Comparison of ENCODE assay signal across 8 mouse cellular contexts in genomic region chr6:124740888-124741761, GRCm38 (mm10). TPM values are rescaled to one million over a fixed set of nuclear protein-coding genes. Genes with fewer than 3 reads are reported as not detected.
DNase-seq lines count a peak whose midpoint lies in the region; ATAC-seq and TF ChIP-seq lines count a peak whose summit lies in the region.

Gene Grcc10, minus strand, starts transcription at chr6:124741374.

- no peak for TF ChIP-seq CTCF in gastrocnemius, adult 2 months (IDR thresholded peaks at IDR 0.05)
- TF ChIP-seq CTCF in hindbrain, postnatal 0 days (IDR thresholded peaks at IDR 0.05; ENCODE audit: low read depth), result no peak
- no peak for TF ChIP-seq CTCF in left cerebral cortex, adult 2 months (IDR thresholded peaks at IDR 0.05)

- WGBS in hindbrain, postnatal 0 days, result under 1% methylated on average over 41 of the region's 41 CpGs

- peak within 1 kb of the TSS; percentile 77 for H3K4me3 ChIP-seq in gastrocnemius, adult 2 months
- peak within 1 kb of the TSS; percentile 64 for H3K4me3 ChIP-seq in hindbrain, postnatal 0 days (ENCODE audit: low read length)
- peak within 1 kb of the TSS; percentile 64 for H3K4me3 ChIP-seq in left cerebral cortex, adult 2 months

- H3K4me1 ChIP-seq in hindbrain, postnatal 0 days (ENCODE audit: insufficient read depth, low read length), result peaks cover 6% of the 10 kb centered on the region

- ATAC-seq in activated CD4-positive, CD25-positive, alpha-beta regulatory T cell, adult 4 months, result peak; percentile 82
- peak; percentile 68 for ATAC-seq in common myeloid progenitor, adult 5-6 weeks (replicated peaks; ENCODE audit: low read depth, poor library complexity, severe bottlenecking)
- peak; percentile 87 for ATAC-seq in hindbrain, postnatal 0 days
- ATAC-seq in megakaryocyte, adult 5-6 weeks (ENCODE audit: poor library complexity, severe bottlenecking), result peak; percentile 58

- peak within 1 kb of the TSS; percentile 97 for H3K27ac ChIP-seq in gastrocnemius, adult 2 months
- H3K27ac ChIP-seq in hindbrain, postnatal 0 days, result peak within 1 kb of the TSS; percentile 100
- H3K27ac ChIP-seq in left cerebral cortex, adult 2 months, result peak within 1 kb of the TSS; percentile 99

- H3K4me2 ChIP-seq in hindbrain, postnatal 0 days (ENCODE audit: low read depth, low read length), result peak within 1 kb of the TSS; percentile 91

- H3K27me3 ChIP-seq in hindbrain, postnatal 0 days (ENCODE audit: insufficient read depth, low read length), result no peaks in the 10 kb centered on the region

- intact Hi-C loops in gastrocnemius, adult 2 months (cut with DNase I), result loop anchor here (1.0 to 10.0 kb wide), 3 partner anchors 79 to 326 kb away; partner anchors contain the start of genes Lpcat3 and Pex5
- intact Hi-C loops in left cerebral cortex, adult 2 months (cut with DNase I), result loop anchor here (1.0 to 5.0 kb wide), 4 partner anchors 29 to 171 kb away; partner anchors contain the start of genes C1rb, Emg1, Lpcat3 and Phb2

- H3K9ac ChIP-seq in hindbrain, postnatal 0 days (replicated peaks; ENCODE audit: low read length), result peak within 1 kb of the TSS; percentile 94

- peak; percentile 88 for DNase-seq in gastrocnemius, adult 2 months
- peak; percentile 96 for DNase-seq in hindbrain, postnatal 0 days (ENCODE audit: low spot score)
- DNase-seq in left cerebral cortex, adult 2 months (ENCODE audit: extremely low spot score in 1 of 2, low spot score in 2 of 2), result peak; percentile 85 to 87
- peak; percentile 89 to 92 for DNase-seq in right cerebral cortex, adult 2 months (ENCODE audit: low spot score in 2 of 2)
- DNase-seq in urinary bladder, postnatal 36 days (ENCODE audit: low spot score in 2 of 2), result peak; percentile 79 to 83

- H3K36me3 ChIP-seq in hindbrain, postnatal 0 days (ENCODE audit: insufficient read depth, low read length), result peaks cover 10% of the 10 kb centered on the region; the same call in 1 of the 2 replicates

- H3K9me3 ChIP-seq in hindbrain, postnatal 0 days (ENCODE audit: low read length), result no peaks in the 10 kb centered on the region

RNA-seq across cellular contexts. Expression of gene Grcc10, which starts in this region (rescaled TPM):
- 100 to 1,000 TPM; 529 to 630 TPM for polyA plus RNA-seq in activated CD4-positive, CD25-positive, alpha-beta regulatory T cell, adult 4 months (2017; shearing (Covaris generic))
- total RNA-seq in common myeloid progenitor, adult 5-6 weeks (2017), result 112 and 129 TPM in 2 replicates
- total RNA-seq in gastrocnemius, adult 2 months (2021), result 100 to 1,000 TPM; 145 to 182 TPM
- 212 and 236 TPM in 2 replicates for total RNA-seq in hindbrain, postnatal 0 days (2014; rRNA removed)
- polyA plus RNA-seq in hindbrain, postnatal 0 days (2015; fragmentation: Nextera tagmentation; extraction: Ambion mirVana), result 643 and 649 TPM in 2 replicates
- 100 to 1,000 TPM; 298 to 309 TPM for total RNA-seq in left cerebral cortex, adult 2 months (2021)
- total RNA-seq in megakaryocyte, adult 5-6 weeks (2015), result 177 and 203 TPM in 2 replicates
- 121 and 136 TPM in 2 replicates for total RNA-seq in megakaryocyte, adult 5-6 weeks (2017)

Comparison
In these comparisons a context has a peak if more than half of its experiments do, and no peak if none do; other contexts are left out.
1. Peak in every context shown above with its lines: DNase-seq, ATAC-seq, H3K4me3 ChIP-seq and H3K27ac ChIP-seq.